Comparison of ENCODE assay signal across 20 mouse cellular contexts in genomic region chr11:110605041-110605882, GRCm38 (mm10).
A peak's percentile ranks its signal among the peaks of the same experiment; 100 is the strongest.
DNase-seq lines count a peak whose midpoint lies in the region; ATAC-seq and TF ChIP-seq lines count a peak whose summit lies in the region.
"Had no signal": no experiment of that assay in that cellular context is flagged by ENCODE, and none has a peak within 500 bp of the region (broad histone marks: within the 10 kb centered on the region; RNA-seq: fewer than 3 reads in every experiment).

No protein-coding gene starts in this region.

- 0 out of 2 replicates have a peak overlapping the region, but pooled peaks have one; percentile 15 for H3K27ac ChIP-seq in forebrain, postnatal 0 days (ENCODE audit: low read depth, low read length)
- no peak overlapping the region for H3K27ac ChIP-seq in forebrain, embryonic 13.5 days
- H3K27ac ChIP-seq: forebrain, embryonic 12.5 days; hindbrain, embryonic 13.5 days; midbrain, embryonic 15.5 days; neural tube, embryonic 15.5 days had no signal

- peak; percentile 6 for DNase-seq in forebrain, postnatal 0 days
- DNase-seq in 3T3-L1 (ENCODE audit: low read depth, low spot score) = peak; percentile 68
- peak; percentile 47 for DNase-seq in NIH3T3 (ENCODE audit: low read depth)
- DNase-seq in embryo, embryonic 11 days = peak; percentile 20
- DNase-seq in left cerebral cortex, postnatal 14 days (ENCODE audit: low spot score in 2 of 2) = no peak
- no peak for DNase-seq in cerebellum, postnatal 14 days
- DNase-seq in heart, postnatal 4 days = no peak
- DNase-seq: adrenal gland, postnatal 36 days; cerebellum, adult 2 months; gastrocnemius, postnatal 36 days; layer of hippocampus, postnatal 36 days; left cerebral cortex, postnatal 4 days; liver; lung, postnatal 14 days had no signal

- TF ChIP-seq CTCF in forebrain, postnatal 0 days (IDR thresholded peaks at IDR 0.05; ENCODE audit: low read depth) = no peak

- no peak for ATAC-seq in forebrain, postnatal 0 days
- no peak for ATAC-seq in forebrain, embryonic 13.5 days
- ATAC-seq: midbrain, embryonic 15.5 days had no signal

- no peak overlapping the region for H3K9ac ChIP-seq in forebrain, postnatal 0 days
- H3K9ac ChIP-seq in forebrain, embryonic 13.5 days = no peak overlapping the region
- H3K9ac ChIP-seq: forebrain, embryonic 12.5 days; hindbrain, embryonic 13.5 days; midbrain, embryonic 15.5 days; neural tube, embryonic 15.5 days had no signal

- no peaks in the 10 kb centered on the region for H3K4me1 ChIP-seq in forebrain, postnatal 0 days (ENCODE audit: insufficient read depth)
- no peaks in the 10 kb centered on the region for H3K4me1 ChIP-seq in forebrain, embryonic 13.5 days
- H3K4me1 ChIP-seq: forebrain, embryonic 12.5 days; hindbrain, embryonic 13.5 days; midbrain, embryonic 15.5 days; neural tube, embryonic 15.5 days had no signal

- no peak overlapping the region for H3K4me3 ChIP-seq in forebrain, postnatal 0 days (ENCODE audit: low read depth, low read length)
- H3K4me3 ChIP-seq in forebrain, embryonic 13.5 days = no peak overlapping the region
- H3K4me3 ChIP-seq: forebrain, embryonic 12.5 days; hindbrain, embryonic 13.5 days; midbrain, embryonic 15.5 days; myocyte; neural tube, embryonic 15.5 days had no signal

- H3K9me3 ChIP-seq in forebrain, postnatal 0 days (ENCODE audit: low read length) = no peaks in the 10 kb centered on the region
- H3K9me3 ChIP-seq in forebrain, embryonic 13.5 days (replicated peaks) = no peaks in the 10 kb centered on the region
- H3K9me3 ChIP-seq: forebrain, embryonic 12.5 days; hindbrain, embryonic 13.5 days; midbrain, embryonic 15.5 days; neural tube, embryonic 15.5 days had no signal

- no peaks in the 10 kb centered on the region for H3K36me3 ChIP-seq in forebrain, postnatal 0 days (ENCODE audit: insufficient read depth)
- no peaks in the 10 kb centered on the region for H3K36me3 ChIP-seq in forebrain, embryonic 13.5 days (ENCODE audit: poor library complexity, severe bottlenecking)
- H3K36me3 ChIP-seq: forebrain, embryonic 12.5 days; hindbrain, embryonic 13.5 days; midbrain, embryonic 15.5 days; neural tube, embryonic 15.5 days had no signal

- H3K4me2 ChIP-seq in forebrain, postnatal 0 days (ENCODE audit: low read depth) = no peak overlapping the region
- H3K4me2 ChIP-seq in forebrain, embryonic 13.5 days = no peak overlapping the region
- H3K4me2 ChIP-seq: forebrain, embryonic 12.5 days; hindbrain, embryonic 13.5 days; midbrain, embryonic 15.5 days; neural tube, embryonic 15.5 days had no signal

- 70% methylated on average over 10 of the region's 10 CpGs for WGBS in forebrain, postnatal 0 days
- WGBS in forebrain, embryonic 13.5 days = 82% methylated on average over 10 of the region's 10 CpGs

- intact Hi-C loops in left cerebral cortex, postnatal 14 days (cut with DNase I) = no loop called here

- no peaks in the 10 kb centered on the region for H3K27me3 ChIP-seq in forebrain, postnatal 0 days (ENCODE audit: insufficient read depth, low read length)
- no peaks in the 10 kb centered on the region for H3K27me3 ChIP-seq in forebrain, embryonic 13.5 days
- H3K27me3 ChIP-seq: forebrain, embryonic 12.5 days; hindbrain, embryonic 13.5 days; midbrain, embryonic 15.5 days; neural tube, embryonic 15.5 days had no signal

Comparison
In these comparisons a context has a peak if more than half of its experiments do, and no peak if none do; other contexts are left out.
1. DNase-seq: peak in forebrain, postnatal 0 days (single experiment), 3T3-L1 (single experiment), NIH3T3 (single experiment) and embryo, embryonic 11 days (single experiment); none in left cerebral cortex, postnatal 14 days (0 of 2), cerebellum, postnatal 14 days (0 of 2) and heart, postnatal 4 days (single experiment).